Mouse (Mus musculus) heart, embryonic 15.5 days (tissue): Measurements from ENCODE around the gene Kcnh6. TPM values are rescaled to one million over a fixed set of nuclear protein-coding genes. Genes with fewer than 3 reads are reported as not detected.
"Not testable (repeated sequence)": the region's sequence is repeated elsewhere in the genome, so short reads cannot be mapped to it uniquely, and the experiment has no call there.

Source experiments
- ATAC-seq: fragments of 200-750 bp; cut with Nextera tagmentation; replicated peaks from 2 replicates; pipeline ENCODE4 v1.8.0; 2017; ENCODE audit warnings: low read depth, moderate TSS enrichment; ENCODE audit not compliant: insufficient number of reproducible peaks, insufficient read depth, low FRiP score
- H3K27ac ChIP-seq: fragments of 300-500 bp; sonication (generic); 2 replicates; pipeline ENCODE4 v1.5.1; 2015; ENCODE audit warnings: mild to moderate bottlenecking, inconsistent platforms
- H3K27me3 ChIP-seq: fragments of 300-500 bp; sonication (generic); 2 replicates; pipeline ENCODE4 v1.6.1; 2015; ENCODE audit warnings: inconsistent platforms
- H3K36me3 ChIP-seq: fragments of 300-500 bp; sonication (generic); 2 replicates; pipeline ENCODE4 v1.6.1; 2015; ENCODE audit warnings: mild to moderate bottlenecking, inconsistent platforms
- H3K4me1 ChIP-seq: fragments of 300-500 bp; sonication (generic); replicated peaks from 2 replicates; pipeline ENCODE4 v1.6.1; 2015; ENCODE audit warnings: inconsistent platforms
- H3K4me2 ChIP-seq: fragments of 300-500 bp; sonication (generic); 2 replicates; pipeline ENCODE4 v1.6.1; 2015; ENCODE audit warnings: inconsistent platforms, mild to moderate bottlenecking, moderate library complexity
- H3K4me3 ChIP-seq: fragments of 300-500 bp; sonication (generic); 2 replicates; pipeline ENCODE4 v1.5.1; 2015; ENCODE audit warnings: mild to moderate bottlenecking, inconsistent platforms
- H3K9ac ChIP-seq: fragments of 300-500 bp; sonication (generic); 2 replicates; pipeline ENCODE4 v1.6.1; 2015; ENCODE audit warnings: mild to moderate bottlenecking, inconsistent platforms
- H3K9me3 ChIP-seq: fragments of 300-500 bp; sonication (generic); replicated peaks from 2 replicates; pipeline ENCODE4 v1.6.1; 2016; ENCODE audit warnings: inconsistent platforms
- WGBS: fragments of 180-500 bp; shearing (Covaris S2); methylation state at CpG from one replicate; pipeline ENCODE4 v1.1.7; 2015; ENCODE audit warnings: mixed read lengths; 5-methylcytosine and 5-hydroxymethylcytosine counted together
- polyA plus RNA-seq: library from polyadenylated mRNA; unstranded; fragments of >200 nt; fragmentation: Nextera tagmentation; extraction: Ambion mirVana; gene quantifications from 2 replicates; pipeline ENCODE4 v1.2.1, GENCODE M21; 2015

Gene Kcnh6
- polyA plus RNA-seq, 1 experiment from 2014 or later = 0.08 TPM

GRCm38 (mm10) chr11:106063756-106064155 lies 55.8 kb downstream of the Kcnh6 start:
- 74% methylated on average over 5 of the region's 5 CpGs for WGBS
- Histone ChIP-seq H3K9ac (no peak overlapping the region), H3K36me3 (peaks cover 14% of the 10 kb centered on the region), H3K9me3 (no peaks in the 10 kb centered on the region), H3K4me3 (no peak overlapping the region), H3K27ac (no peak overlapping the region), H3K4me2 (no peak overlapping the region), H3K4me1 (peaks cover 9% of the 10 kb centered on the region), H3K27me3 (no peaks in the 10 kb centered on the region)
- no peak for ATAC-seq

- 42% methylated on average over 18 of the region's 18 CpGs for WGBS
- ATAC-seq = no peak
Observed at GRCm38 (mm10) chr11:106065073-106065922, 57.4 kb downstream of the Kcnh6 start.

GRCm38 (mm10) chr11:106065923-106066571 lies 58.1 kb downstream of the Kcnh6 start, which contains the start of gene Taco1:
Gene Taco1 (plus strand): TSS chr11:106066061.
- Histone ChIP-seq H3K4me3 (peak within 1 kb of the TSS; percentile 98), H3K27ac (peak within 1 kb of the TSS; percentile 93), H3K9ac (peak within 1 kb of the TSS; percentile 94), H3K4me2 (peak within 1 kb of the TSS; percentile 90), H3K4me1 (peaks cover 9% of the 10 kb centered on the region), H3K9me3 (no peaks in the 10 kb centered on the region), H3K36me3 (0 out of 2 replicates have a peak, but pooled peaks cover 4% of the 10 kb centered on the region), H3K27me3 (no peaks in the 10 kb centered on the region)
- peak; percentile 96 for ATAC-seq
- WGBS = under 1% methylated on average over 49 of the region's 49 CpGs

More at GRCm38 (mm10) chr11:106065073-106065922, 57.4 kb downstream of the Kcnh6 start:
- H3K36me3 ChIP-seq = 0 out of 2 replicates have a peak, but pooled peaks cover 4% of the 10 kb centered on the region
- no peaks in the 10 kb centered on the region for H3K9me3 ChIP-seq
- peaks cover 9% of the 10 kb centered on the region for H3K4me1 ChIP-seq
- peak overlapping the region; percentile 94; the same call in 1 of the 2 replicates for H3K9ac ChIP-seq
- H3K27ac ChIP-seq = peak overlapping the region; percentile 93; the same call in 1 of the 2 replicates
- no peaks in the 10 kb centered on the region for H3K27me3 ChIP-seq
- peak overlapping the region; percentile 98 for H3K4me3 ChIP-seq
- H3K4me2 ChIP-seq = peak overlapping the region; percentile 90

- H3K9me3 ChIP-seq, H3K4me1 ChIP-seq, H3K27me3 ChIP-seq, H3K36me3 ChIP-seq, ATAC-seq: not testable (repeated sequence)
- Histone ChIP-seq H3K4me2 (peak overlapping the region; percentile 90), H3K4me3 (peak overlapping the region; percentile 98), H3K27ac (peak overlapping the region; percentile 93), H3K9ac (peak overlapping the region; percentile 94)
- WGBS = 13% methylated on average over 23 of the region's 23 CpGs
Observed at GRCm38 (mm10) chr11:106066616-106067015, 58.7 kb downstream of the Kcnh6 start.

GRCm38 (mm10) chr11:106073774-106074173 lies 65.8 kb downstream of the Kcnh6 start:
- H3K4me2 ChIP-seq = no peak overlapping the region
- ATAC-seq = no peak
- H3K27me3 ChIP-seq = no peaks in the 10 kb centered on the region
- H3K9ac ChIP-seq = no peak overlapping the region
- H3K9me3 ChIP-seq = no peaks in the 10 kb centered on the region
- H3K4me1 ChIP-seq = no peaks in the 10 kb centered on the region
- WGBS = 74% methylated on average over 3 of the region's 3 CpGs
- H3K4me3 ChIP-seq = no peak overlapping the region
- H3K36me3 ChIP-seq = peaks cover 27% of the 10 kb centered on the region
- no peak overlapping the region for H3K27ac ChIP-seq

GRCm38 (mm10) chr11:106076321-106076720 lies 68.4 kb downstream of the Kcnh6 start:
- H3K9me3 ChIP-seq = no peaks in the 10 kb centered on the region
- 4% methylated on average over 4 of the region's 4 CpGs for WGBS
- H3K27ac ChIP-seq = no peak overlapping the region
- no peaks in the 10 kb centered on the region for H3K27me3 ChIP-seq
- no peak overlapping the region for H3K4me3 ChIP-seq
- H3K36me3 ChIP-seq = peaks cover 23% of the 10 kb centered on the region
- H3K4me1 ChIP-seq = no peaks in the 10 kb centered on the region
- no peak overlapping the region for H3K4me2 ChIP-seq
- ATAC-seq = no peak
- no peak overlapping the region for H3K9ac ChIP-seq

Other genes with a start within 250 kb of the Kcnh6 start
- 6.2 and 16.8 TPM in 2 replicates for gene Cyb561, start 54.8 kb upstream of the Kcnh6 start, polyA plus RNA-seq
- gene Ace, start 40.2 kb upstream of the Kcnh6 start, polyA plus RNA-seq = 3.3 and 3.9 TPM in 2 replicates
- gene Ace3, start 13.4 kb upstream of the Kcnh6 start, polyA plus RNA-seq = not detected in 2 replicates
- 35.0 and 48.7 TPM in 2 replicates for gene Dcaf7, start 28.7 kb downstream of the Kcnh6 start, polyA plus RNA-seq
- 10.1 and 11.5 TPM in 2 replicates for gene Taco1, start 57.9 kb downstream of the Kcnh6 start, polyA plus RNA-seq
- gene Map3k3, start 76.5 kb downstream of the Kcnh6 start, polyA plus RNA-seq = 19.2 and 24.9 TPM in 2 replicates
- gene Gm10840, start 152.7 kb downstream of the Kcnh6 start, polyA plus RNA-seq = not detected in 2 replicates
- 75.9 and 110 TPM in 2 replicates for gene Limd2, start 152.7 kb downstream of the Kcnh6 start, polyA plus RNA-seq
- gene Strada, start 194.0 kb downstream of the Kcnh6 start, polyA plus RNA-seq = 16.5 and 20.0 TPM in 2 replicates
- gene Ccdc47, start 208.2 kb downstream of the Kcnh6 start, polyA plus RNA-seq = 87.3 and 88.2 TPM in 2 replicates
- 41.1 and 47.3 TPM in 2 replicates for gene Ddx42, start 208.8 kb downstream of the Kcnh6 start, polyA plus RNA-seq
- 31.1 and 37.5 TPM in 2 replicates for gene Ftsj3, start 248.0 kb downstream of the Kcnh6 start, polyA plus RNA-seq
- 195 and 215 TPM in 2 replicates for gene Psmc5, start 248.0 kb downstream of the Kcnh6 start, polyA plus RNA-seq